Mouse (Mus musculus): Measurements from ENCODE around the gene Spats2l. TPM values are rescaled to one million over a fixed set of nuclear protein-coding genes. Genes with fewer than 3 reads are reported as not detected.

Gene Spats2l
- total RNA-seq, 2 experiments from 2014 or later: 10.3 to 15.9 TPM

DNA sequence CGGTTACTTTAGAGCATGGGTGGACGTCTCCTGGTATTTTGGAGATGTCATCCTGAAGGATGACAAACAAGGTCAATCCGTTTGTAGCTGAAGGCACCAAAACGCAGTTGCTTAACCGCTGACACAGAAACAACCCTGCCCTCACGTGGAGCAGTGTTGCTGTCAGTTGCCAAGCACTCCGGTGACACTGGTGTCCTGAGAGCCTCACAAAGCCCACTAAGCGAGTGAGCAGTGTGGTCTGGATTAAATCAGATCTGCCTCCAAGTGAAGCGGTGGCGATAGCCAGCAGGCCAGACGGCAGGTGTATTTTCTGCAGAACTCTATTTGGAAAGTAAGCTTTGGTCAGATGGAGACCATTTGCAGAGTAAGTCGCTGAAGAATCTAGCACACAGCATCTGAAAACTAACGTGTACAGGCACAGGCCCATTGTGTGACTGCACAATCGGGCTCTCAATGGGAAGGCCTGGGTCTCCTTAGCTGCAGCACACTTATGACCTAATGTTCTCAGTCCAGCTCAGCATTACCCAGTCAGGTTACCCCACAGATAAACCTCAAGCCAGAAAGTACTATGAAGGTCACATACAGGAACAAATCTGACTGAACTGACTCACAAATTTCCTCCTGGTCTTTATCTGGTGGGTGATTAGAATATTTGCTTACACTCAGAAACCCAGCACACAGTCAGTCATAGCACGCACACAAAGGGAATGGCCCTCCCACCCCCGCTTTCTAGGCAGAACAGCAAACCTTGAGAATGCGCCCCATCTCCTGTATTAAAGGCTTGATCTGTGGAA is 51.2 kb downstream of the Spats2l start:
- DNase-seq: no peak

DNA sequence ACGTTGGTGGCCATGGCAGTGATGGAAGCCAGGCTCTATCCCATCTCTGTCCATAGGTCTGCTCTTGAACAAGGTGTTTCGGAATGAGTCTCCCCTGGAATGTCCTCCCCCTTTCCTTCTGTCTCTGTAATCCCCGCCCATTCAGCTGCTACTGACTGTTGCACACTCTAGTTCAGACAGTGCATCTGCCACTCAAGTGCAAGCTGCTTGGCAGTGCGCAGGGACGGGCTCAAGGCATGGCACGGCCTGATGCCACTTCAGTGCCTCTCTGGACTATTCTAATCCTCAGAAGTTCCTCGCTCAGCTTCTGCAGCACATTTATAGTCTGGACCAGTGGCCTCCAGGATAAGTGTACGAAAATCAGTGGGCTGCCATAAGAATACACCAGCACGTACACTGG is 52.3 kb downstream of the Spats2l start:
- no peak for DNase-seq

DNA sequence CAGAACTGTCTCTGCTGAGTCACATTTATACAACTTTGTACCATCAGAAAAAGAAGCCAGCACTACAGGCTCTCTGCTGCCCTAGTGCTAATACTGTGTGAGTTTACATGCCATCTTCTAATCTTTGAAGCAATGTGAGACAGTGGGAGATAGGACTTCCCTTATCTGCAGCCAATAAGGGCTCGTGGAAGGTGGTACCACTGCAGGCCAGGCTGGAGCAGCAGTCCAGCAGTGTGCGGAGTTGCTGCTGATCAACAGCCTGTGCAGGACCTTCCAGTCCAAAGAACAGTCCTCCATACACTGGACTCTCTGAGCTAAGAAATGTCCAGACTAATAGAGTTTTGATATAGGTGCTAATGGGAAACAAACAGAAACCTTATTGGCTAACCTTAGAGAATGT is 59.2 kb downstream of the Spats2l start:
- DNase-seq: no peak

DNA sequence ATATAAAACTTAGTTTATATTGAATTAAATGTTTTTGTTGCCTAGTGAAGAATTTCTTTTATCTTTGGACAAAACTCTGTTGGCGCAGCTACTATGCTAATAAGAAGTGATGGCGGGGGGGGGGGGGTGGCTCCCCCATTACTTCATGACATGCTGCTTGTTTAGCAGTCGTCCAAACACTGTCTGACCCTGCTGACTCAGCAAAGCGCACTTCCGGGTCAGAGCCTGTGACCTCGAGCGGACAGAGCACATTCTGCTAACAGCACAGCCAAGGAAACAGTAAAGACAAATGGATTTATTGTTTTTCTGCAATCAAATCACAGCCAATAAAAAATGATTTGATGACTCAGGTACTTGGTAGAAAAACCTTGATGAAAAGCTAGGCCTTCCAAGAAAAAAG is 61.2 kb downstream of the Spats2l start:
- DNase-seq: peak; percentile 57

DNA sequence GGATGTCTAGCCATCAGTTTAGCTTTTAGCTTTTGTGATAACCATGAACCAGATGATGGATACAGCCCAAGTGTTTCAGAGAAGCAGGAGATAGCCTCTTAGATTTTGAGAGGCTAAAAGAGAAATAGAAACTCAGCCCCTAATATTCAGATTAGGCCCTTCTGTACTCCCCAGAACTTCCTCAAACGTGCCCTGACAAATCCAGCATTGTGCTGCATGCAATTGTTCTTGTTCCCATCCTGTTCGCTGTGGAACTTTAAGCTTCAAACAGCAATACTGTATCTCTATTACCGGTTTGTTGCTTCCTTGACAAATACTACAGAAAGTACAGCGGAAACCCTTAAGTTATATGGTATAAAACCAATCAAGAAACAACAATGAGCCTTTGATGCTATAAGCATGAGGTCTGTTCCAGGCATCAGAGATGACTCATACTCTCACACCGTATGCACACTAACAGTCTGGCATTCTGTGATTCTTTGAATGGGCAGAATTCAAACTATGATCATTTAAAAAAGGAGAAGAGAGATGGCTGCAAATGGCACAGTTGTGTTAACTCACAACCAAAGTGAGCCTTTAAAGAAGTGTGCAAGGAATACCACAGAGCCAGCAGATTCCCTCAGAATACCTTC is 62.8 kb downstream of the Spats2l start:
- DNase-seq: no peak

DNA sequence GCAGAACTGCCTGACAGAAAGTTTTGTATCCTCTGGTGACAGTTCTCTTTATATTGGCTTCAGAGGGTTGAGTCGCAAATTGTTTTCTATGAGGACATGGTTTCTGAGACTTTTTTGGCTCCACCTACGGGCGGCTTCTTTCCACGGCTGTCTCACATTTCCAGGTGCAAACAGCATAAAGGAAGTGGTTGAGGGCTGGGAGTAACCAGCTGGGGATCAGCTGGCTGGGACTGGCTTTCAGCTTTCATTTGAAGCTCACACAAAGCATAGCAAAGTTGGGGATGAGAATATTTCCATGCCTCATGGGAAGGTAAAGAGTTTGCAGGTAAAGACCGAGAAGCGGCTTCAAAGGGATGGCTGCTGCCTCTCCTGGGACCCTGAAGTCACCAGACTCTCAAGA is 65.9 kb downstream of the Spats2l start:
- DNase-seq: no peak

DNA sequence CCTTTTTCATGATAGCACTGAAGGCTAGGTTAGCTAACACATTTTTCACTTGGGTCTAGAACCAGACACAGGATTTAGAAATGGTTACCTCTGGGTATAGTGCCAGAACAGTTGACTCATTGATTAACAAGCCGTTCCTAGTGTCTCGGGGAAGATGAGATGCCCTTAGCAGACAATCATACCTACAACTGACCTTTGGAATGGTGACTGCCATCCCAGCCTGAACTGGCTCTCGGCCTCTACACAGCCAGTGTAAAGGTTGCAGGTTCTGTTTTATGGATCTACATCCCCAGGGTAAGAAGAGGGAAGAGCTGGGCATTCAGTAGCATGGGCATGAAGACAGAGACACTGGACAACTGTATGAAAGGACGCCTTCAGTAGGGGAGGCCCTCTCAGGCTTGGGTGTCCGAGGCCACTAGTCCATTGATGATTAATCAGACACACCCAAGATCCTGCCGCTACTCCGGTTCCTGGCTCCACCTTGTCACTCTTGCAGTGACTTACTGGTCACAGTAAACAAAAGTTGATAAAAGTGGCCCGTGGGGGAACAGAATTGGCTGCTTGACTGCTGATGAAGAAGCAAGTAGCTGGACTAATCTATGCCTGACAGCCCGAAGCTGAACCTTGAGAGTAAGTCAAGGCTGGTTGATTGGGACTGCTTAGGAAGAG is 71.2 kb downstream of the Spats2l start:
- DNase-seq: no peak

DNA sequence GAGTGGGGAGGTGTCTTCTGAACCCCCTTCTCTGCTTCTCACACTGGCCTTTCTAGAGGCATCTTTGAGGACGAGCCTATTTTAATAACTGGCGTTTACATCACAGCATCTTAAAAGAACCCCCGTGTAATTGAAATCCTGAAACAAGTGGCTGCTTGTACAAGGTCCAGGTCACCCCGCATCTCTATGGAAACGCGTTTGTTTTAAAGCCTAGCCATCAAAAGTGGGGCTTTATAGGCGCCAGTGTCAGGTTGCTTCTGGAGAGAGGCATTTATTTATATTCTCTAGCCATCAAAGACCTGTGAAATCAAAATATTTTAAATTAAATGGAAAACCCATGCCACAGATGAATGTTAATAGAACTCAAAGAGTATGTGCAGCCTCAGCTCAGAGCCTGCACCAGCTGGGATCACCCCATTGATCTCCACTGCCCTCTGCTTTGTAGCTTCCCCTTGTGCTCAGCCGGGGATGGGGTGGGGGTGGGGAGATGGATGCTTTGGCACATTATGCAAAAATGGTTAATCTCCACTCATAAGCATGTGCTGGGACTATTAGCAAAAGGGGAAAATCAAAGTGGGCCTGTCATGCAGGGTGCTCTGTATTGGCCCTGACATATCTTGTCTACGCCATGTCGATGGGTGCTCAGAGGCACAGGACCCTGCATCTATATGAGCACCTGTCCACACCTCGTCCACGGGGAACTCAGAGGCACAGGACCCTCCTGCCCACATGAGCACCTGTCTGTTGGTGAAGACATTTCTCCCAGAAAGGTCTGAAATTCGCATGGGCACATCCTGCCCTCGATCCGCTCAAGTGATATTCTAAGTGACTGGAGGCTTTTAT is 73.1 kb downstream of the Spats2l start:
- DNase-seq: no peak

DNA sequence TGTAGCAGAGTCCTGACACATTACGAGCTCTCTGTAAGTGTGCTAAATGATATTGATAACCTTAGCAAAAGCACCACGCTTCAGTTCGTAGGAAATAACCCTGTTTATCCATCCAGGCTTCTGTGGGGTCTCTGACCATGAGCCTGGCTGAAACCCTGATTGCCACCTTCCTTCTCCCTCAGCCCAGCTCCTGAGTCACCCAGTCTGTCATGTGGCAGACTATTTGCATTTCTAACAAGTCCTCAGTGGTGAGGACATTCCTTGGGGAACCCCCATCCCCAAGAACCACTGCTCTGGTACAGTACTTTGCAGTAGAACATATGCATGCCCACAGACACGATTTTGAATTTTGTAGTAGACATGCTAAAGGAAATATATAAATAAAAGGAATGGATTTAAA is 75.1 kb downstream of the Spats2l start:
- DNase-seq: no peak

DNA sequence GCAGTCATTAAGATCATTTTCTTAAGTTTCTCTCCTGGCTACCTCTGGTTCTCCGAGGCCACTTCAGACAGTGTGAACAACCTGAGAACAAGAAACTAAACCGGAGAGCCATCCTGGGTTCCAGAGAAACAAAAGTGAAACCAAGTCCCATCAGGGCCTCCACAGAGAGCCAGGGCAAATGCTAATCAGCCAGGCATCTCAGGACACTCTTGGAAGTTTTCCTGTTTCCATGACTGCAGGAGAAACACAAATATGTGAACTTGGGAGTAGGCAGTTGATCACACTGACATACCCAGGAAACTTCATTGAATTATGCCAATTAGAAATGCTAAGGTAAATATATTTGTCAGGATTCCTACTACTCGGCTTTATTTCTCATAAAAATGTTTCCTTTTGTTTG is 76.0 kb downstream of the Spats2l start:
- peak; percentile 27 for DNase-seq

DNA sequence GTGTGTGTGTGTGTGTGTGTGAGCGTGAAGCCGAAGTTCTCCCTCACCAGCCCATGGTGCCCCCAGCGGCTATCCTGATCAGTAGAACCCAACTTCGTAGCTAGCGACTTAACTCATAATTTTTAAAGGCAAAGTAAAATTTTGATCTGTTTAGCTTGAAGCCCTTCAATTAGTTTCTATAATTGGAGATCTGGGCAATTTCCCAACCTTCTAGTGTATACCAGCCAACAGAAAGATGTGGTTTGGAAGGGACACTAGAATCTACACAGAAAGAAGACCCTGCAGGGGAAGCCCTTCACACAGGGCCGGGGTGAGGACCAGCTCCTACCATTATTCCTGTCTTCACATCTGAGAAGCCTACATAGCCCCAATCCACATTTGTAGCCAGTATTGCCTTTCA is 77.9 kb downstream of the Spats2l start:
- DNase-seq: no peak

DNA sequence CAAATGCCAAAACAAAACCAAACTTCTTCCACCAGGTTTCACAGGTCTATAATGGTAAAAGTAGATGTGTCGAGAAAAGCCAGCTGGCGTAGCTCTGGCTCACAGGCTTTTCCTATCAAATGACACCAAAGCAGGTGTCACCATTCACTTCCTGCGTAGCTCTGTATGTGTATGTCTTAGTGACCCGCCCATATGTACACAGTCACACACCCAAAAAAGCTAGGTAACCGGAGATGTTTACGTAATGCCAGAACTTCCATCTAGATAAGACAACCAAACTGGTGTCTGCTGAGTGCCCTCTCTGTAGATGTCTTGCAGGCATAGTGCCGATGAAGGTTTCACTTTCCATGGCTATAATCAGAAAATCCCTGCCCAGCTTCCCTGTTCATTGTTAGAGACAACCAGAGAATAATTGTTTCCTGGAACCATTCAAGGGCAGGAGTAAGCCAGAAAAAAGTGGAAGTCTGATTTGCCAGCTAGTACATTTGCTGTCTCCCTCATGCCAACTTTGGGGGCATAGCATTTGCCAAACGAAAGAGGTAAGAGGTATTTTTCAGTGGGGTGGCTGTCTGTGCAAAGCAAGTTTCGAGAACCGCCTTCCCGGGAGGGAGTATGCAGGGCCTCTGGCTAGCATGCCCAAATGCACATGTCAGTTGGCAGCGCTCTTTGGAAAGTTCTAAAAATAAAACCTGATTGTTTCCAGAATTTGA is 78.8 kb downstream of the Spats2l start:
- peak; percentile 17 for DNase-seq

DNA sequence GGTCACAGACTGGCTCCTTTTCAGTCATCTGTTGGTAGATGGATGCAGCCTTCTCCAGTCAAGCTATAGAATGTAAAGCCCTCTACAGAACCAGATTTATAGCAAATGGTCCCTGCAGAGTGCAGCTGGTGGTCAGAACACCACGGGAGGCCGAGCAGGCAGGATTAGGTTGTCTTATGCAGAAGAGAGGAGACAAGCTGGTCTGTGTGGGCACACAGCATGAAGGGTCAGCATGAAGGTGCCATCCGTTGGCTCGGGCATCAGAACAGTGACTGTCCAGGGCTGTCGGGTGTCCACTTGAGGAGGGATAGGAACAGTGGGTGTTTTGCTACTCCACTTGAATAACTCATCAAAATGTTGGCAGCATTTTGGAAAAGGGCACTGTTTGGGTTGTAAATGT is 83.8 kb downstream of the Spats2l start:
- no peak for DNase-seq

DNA sequence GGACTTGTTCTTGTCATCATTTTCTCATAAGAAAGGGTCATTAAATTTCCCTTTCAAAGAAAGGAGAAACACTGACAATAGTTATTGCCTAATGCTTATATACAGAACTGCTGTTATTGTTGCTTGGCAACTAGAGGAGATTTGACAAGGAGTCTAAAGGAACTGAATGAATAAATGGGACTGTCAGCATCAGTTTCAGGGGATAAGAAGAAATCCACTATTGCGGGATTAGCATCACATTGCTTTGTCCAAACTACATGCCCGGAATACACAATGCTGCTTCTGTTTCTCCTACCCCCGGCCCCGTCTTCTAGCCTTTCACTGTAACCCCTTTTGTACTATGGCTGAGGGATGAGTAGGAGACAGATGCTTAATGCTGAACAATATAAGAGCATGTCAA is 88.1 kb downstream of the Spats2l start:
- DNase-seq: no peak

DNA sequence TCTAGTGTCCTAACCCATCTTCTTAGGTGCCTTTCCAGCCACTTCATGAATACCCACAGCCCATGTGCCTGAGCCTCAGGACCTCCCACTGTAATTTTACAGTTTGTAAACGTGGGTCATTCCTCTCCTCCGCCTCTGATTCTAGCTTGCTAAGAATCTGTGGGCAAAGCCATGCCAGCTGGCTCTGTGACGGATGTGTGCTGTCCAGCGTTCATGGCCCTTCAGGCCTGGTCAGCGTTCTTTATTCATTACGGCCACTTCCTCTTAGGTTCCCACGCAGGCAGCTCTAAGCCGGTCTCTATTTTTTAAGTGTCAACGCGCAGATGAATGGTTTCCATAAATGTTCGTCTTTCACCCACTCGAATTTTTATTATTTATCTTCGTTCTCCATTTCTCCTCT is 94.7 kb downstream of the Spats2l start:
- DNase-seq: no peak

DNA sequence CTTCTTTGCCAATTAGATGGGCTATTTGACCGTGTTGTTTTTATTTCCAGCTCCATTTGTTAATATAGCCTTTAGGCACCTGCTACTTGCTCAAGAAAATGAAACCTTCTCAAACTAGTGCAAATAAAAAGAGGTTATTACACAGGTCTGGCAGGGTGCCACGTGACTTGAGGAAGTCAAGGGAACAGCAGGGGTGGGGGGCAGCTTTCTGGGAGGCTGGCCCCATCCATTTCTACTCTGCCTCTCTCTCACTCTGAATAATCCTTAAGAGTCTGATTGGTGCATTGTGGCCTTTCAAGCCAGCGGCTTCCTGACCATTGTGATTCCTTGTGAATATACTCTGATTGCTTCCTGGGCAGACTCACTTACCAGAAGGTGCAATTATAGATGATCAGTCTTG is 98.0 kb downstream of the Spats2l start:
- no peak for DNase-seq

DNA sequence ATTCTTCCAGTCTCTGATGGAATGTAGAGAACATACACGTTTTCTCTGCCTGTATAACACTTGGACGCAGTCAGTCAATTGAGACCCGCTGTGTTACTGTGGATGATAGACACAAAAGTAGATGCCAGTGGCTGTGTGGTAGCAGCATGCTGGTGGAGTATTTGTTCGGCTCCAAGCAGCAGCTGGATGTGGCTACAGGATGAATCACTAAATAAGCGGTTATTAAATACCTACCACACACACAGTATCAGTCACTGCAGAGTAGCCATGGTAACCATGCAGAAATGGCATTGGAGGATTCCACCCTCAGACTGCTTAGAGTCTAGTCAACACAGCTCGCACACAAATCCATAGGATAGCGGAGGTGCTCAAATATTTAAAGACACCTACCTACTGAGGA is 100.0 kb downstream of the Spats2l start:
- DNase-seq: no peak

DNA sequence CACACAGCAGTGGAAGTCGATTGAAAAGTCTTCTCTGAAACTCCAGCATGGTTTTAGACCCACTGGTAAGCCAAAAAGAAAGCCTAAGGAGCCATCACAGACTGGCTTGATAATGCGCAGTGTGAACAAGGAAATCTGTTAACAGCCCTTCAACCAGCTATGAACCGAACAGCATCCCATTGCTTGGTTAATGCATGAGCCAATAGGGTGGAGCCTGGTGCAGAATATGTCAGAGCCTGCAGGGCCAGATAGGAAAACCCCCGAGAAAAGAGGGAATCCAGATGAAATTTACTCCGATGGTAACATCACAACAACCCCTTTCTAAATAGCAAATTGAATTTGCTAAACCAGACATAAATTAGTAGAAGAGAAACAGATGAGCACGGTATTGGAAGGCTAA is 101.1 kb downstream of the Spats2l start:
- DNase-seq: no peak

DNA sequence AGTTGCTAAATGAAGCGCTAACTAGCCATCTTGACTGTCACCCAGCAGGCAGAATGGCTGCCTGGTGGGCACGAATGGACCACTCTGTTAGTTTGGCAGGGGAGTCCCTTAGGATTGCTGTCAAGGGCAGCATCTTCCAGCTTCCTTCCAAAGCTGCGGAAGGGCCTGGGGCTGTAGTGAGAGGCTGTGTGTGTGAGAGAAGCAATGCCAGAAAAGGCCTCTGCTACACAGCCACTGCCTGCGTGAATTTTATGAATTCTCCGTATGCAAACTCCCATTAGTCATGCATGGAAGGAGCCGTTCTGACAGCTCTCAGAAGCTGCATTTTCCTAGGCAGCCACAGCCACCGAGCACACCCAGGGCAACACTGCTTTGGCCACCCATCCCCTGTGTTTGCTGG is 101.5 kb downstream of the Spats2l start:
- DNase-seq: no peak

DNA sequence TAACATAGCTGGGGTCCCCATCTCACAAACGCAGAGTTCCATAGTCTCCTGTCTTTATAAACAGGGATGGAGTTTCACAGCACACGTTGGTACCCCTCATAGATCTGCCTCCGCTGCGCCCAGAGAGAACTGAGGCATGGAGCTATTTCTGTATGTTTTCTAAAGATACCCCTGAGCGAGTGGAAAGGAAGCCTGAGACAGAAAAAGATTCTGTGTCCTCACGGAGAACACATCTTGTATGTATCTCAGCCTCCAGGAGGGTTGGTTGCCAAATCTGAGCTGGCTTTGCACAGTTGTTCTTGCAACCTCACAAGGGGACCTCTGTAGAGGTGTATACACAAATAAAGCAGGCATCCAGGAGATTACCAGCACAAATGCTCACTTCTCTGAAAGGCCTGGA is 105.0 kb downstream of the Spats2l start:
- no peak for DNase-seq

DNA sequence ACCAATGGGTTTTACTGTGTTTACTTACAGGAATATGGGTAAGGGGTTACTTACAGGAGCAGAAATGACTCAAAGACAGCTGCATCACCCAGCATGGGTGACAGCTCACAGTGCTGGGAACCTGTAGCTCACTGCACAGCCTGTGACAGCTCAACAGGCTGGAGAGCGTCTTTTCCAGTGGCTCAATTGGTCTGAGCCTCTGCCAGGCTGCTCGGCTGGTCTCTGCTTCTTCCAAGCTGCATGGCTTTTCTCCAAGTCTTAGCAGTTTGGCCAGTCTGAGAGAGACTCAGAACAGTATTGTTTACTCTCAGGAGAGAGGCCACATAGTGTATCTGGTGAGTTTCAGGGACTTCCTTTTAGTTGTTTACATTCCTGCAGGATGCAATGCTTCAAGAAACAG is 110.9 kb downstream of the Spats2l start:
- peak; percentile 22 for DNase-seq

DNA sequence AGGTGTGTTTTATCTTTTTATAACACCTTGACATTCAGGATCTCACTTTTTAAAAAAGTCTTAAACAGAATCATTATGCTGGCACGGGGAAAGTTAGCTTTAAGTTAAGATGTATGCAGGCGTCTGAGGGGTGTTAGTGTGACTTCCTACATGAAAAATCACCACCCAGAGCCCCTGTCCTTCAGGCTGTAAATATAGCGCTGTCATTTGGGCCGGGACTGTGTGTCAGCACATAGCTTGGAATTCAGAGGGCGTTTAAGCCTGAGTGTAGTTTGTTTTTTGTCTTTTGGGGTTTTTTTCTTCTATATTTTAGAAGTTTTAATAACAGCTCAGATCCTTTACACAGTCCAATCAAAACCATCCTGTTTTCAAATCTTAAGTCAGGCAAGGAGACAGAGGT is 115.8 kb downstream of the Spats2l start:
- no peak for DNase-seq
